Mouse (Mus musculus) hindlimb bud, embryonic 11.5 days (tissue): ENCODE results near the gene St7.

Source experiments
- DNase-seq: peaks from one replicate; pipeline ENCODE4 v3.0.0-alpha.2; 2012; ENCODE audit warnings: low read depth, low spot score; ENCODE audit errors: extremely low spot score

The St7 gene

GRCm38 (mm10) chr6:17882943-17883342, 190.2 kb downstream of the St7 start:
- no peak for DNase-seq

GRCm38 (mm10) chr6:17887765-17888164, 195.0 kb downstream of the St7 start:
- no peak for DNase-seq

DNA sequence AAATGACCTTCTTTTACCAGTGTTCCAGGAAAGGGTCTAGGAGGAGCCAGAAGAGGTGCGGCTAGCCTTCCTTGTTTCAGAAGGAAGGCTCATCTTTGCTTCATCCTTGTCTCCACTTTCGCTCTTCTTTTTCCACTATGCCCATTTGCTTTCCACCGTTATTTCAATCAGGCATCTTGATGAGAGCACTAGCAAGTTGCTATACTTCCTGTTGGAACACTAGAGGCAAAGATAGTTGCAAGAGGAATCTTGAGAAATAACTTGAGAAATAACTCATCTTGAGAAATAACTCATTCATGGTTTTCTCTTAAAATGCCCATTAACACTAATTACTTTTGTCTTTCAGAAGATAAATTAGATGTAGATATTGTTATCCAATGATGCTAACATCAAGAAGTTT, 202.8 kb downstream of the St7 start:
- no peak for DNase-seq

- no peak for DNase-seq
Observed at GRCm38 (mm10) chr6:17898539-17898938, 205.8 kb downstream of the St7 start.

GRCm38 (mm10) chr6:17903355-17903754, 210.6 kb downstream of the St7 start:
- DNase-seq: no peak

DNA sequence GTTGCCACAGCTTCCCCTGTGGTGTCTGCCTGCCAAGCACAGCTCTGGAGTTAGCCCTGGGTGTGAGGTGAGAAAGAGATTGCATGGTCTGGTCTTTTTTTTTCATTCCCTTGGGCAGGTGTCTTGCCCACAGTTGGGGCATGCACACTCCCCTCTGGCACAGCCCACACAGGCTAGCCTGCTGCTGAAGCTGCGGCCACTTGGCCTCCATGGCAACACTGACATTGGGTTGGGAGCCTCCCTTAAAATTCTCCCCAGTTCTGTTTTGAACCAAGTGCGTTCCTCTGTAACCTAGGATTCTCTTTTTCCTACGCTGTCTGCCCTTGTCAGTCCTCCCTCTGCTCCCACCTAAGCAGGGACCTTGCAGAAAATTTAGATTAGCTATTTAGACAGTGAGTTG, 213.0 kb downstream of the St7 start:
- DNase-seq: no peak

DNA sequence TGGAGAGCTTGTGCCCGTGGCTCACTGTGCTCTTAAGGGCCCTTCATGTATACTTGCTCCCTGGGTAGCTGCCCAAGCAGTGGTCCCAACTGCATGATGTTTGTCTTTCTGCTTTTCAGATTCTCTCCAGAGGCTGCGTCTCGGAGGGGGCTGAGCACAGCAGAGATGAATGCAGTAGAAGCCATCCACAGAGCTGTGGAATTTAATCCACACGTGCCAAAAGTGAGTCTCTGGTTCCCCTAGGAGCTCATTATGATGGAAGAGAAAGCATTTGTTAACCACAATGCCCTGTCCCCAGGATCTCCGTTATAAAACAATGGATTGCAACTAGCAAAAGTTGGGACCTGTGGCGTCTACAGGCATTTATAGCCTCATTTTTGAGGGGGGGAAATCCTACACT, 213.6 kb downstream of the St7 start:
- DNase-seq: no peak

GRCm38 (mm10) chr6:17912312-17912711, 219.6 kb downstream of the St7 start:
- DNase-seq: no peak

GRCm38 (mm10) chr6:17912825-17913224, 220.1 kb downstream of the St7 start:
- DNase-seq: no peak

GRCm38 (mm10) chr6:17913315-17913714, 220.6 kb downstream of the St7 start:
- no peak for DNase-seq

GRCm38 (mm10) chr6:17914300-17914699, 221.6 kb downstream of the St7 start:
- DNase-seq: no peak

GRCm38 (mm10) chr6:17917233-17917632, 224.5 kb downstream of the St7 start:
- no peak for DNase-seq

GRCm38 (mm10) chr6:17922180-17922579, 229.4 kb downstream of the St7 start:
- no peak for DNase-seq

- DNase-seq: no peak
Observed at GRCm38 (mm10) chr6:17922967-17923366, 230.2 kb downstream of the St7 start.

DNA sequence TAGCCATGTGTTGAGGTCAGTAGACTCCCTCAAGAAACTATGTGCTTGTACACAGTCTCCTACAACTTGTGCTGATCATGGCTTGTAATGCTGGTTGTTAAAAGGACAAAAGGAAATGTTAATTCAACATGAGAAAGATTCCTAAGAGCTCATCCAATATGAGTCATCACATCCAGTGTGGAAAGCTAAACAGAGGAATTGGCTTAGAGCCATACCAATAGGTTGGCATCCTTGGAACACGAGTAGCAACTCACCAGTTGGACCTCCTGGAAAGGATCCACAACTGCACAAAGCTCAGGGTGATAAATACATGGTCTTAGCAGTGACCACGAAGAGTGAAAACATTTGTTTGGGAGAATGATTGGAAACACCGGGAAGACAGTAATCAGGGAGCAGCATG, 230.6 kb downstream of the St7 start:
- no peak for DNase-seq

GRCm38 (mm10) chr6:17923894-17924505, 231.3 kb downstream of the St7 start:
- no peak for DNase-seq

DNA sequence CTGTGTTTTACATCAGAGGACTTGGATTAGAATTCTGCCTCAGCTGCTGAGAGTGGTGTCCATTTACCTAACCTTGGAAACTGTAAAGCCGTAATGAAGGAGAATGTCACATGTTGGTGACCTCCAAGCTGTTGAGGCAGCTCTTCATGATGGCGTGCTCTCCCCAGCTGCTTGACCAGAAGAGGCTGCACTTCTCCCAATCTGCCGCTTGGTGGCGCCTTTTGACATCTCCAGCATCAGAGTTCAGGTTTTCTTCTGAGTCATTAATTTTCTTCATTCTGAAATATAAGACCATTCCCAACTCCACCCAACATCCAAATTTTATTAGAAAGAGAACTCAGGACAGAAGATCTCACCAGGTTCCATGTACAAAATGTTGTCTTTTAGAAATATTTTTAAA, 232.5 kb downstream of the St7 start:
- no peak for DNase-seq

DNA sequence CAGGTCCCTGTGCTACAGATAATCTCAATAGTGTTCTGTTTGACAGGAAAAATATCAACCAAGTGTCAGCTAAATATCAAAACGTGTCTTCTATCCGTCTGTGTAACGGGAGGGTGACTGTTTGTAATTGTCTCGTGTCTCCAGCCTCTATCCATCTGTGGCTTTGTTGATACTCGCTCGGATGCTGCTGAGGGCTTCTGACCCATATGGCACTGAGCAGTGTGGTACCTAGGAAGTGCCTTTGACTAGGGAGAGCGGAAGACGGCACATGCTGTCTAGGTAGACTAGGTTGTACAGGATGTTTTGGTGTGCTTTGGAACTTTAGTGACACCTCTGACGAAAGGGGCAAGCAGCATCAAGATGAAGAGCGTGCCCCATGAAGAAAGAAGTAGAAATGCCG, 235.0 kb downstream of the St7 start:
- DNase-seq: no peak

DNA sequence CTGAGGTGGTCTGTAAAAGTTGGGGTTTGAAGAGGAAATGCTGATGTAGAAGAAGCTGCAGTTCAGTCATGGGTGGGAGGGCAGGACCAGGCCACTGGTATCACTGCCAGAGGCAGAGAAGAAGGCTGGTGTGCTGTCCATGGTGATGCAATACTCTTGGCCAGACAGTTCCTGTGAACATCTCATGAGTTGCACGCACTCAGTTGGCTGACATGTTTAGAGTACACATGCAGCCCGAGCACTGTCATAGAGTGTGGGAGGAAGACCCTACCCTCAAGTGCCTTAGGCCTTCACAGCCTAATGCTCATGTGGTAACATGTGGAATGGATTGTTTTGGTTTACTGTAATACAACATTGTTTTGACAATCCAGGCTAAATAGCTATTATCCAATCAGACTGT, 238.5 kb downstream of the St7 start:
- no peak for DNase-seq

- no peak for DNase-seq
Observed at GRCm38 (mm10) chr6:17931835-17932234, 239.1 kb downstream of the St7 start.

- DNase-seq: no peak
Observed at GRCm38 (mm10) chr6:17932806-17933205, 240.1 kb downstream of the St7 start.

DNA sequence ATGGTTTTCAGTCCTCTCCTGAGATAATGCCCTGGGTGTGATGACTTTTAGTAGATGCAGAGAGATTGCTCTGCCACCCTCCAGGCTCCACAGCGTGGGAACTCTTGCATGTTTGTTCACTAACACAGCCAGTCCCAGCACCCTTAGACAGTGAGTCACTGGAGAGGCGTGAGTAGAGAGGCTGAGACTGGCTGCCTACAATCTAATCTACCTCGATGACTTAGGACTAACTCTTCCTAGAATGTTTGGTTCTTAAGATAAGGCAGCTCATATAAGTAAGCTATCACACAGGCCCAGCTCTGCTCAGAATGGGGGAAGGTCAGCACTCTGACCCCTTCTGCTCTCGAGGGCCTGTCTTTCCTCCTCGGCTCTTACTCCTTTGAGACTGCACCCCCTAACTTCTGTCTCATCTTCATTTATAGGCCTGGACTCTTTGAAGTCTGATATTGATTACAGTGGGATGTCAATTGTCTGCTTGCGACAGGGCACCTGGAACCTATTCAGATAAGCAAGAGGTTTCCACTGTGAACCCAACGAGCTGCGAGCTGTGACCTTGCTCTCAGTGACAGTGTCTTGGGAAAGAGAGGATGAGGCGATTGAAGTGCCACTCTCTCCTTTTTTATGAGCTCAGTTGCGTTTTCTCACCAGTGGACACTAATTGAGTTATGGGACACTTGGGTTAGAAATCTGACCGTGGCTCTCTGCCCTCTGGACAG, 246.1 kb downstream of the St7 start:
- DNase-seq: no peak

- no peak for DNase-seq
Observed at GRCm38 (mm10) chr6:17941916-17942315, 249.2 kb downstream of the St7 start.
